Mouse (Mus musculus) erythroid progenitor cell, adult 5-6 weeks (primary cell): ENCODE measurements around the gene Uba5. TPM values are rescaled to one million over a fixed set of nuclear protein-coding genes. Genes with fewer than 3 reads are reported as not detected.

Experiments used
- total RNA-seq, 2 experiments: library from RNA; stranded (forward) in 1 of 2; stranded (reverse) in 1 of 2; fragments of 150-400 nt in 1 of 2; fragments of 186-747, 209-891 nt in 1 of 2; gene quantifications; 2 replicates each; pipeline versions ENCODE4 v1.2.3 to v1.2.4; 2015 to 2017; ENCODE audit warnings: low replicate concordance in 2 of 2

Uba5 gene
- total RNA-seq, 2 experiments from 2014 or later, result 10.8 to 13.8 TPM

Other genes with a start within 250 kb of the Uba5 start
- not detected in 2 replicates for gene Nphp3, start 60.6 kb downstream of the Uba5 start, total RNA-seq (2015; ENCODE audit: low replicate concordance)
- 2.7 TPM in 1 of 2 replicates, not detected in the other for gene Nphp3, start 60.6 kb downstream of the Uba5 start, total RNA-seq (2017; ENCODE audit: low replicate concordance)
- not detected in 2 replicates for gene Gm28305, start 22.5 kb downstream of the Uba5 start, total RNA-seq (2015; ENCODE audit: low replicate concordance)
- gene Gm28305, start 22.5 kb downstream of the Uba5 start, total RNA-seq (2017; ENCODE audit: low replicate concordance), result not detected in 2 replicates
- gene Acad11, start 243 bp upstream of the Uba5 start, total RNA-seq (2015; ENCODE audit: low replicate concordance), result 2.1 and 3.6 TPM in 2 replicates
- gene Acad11, start 243 bp upstream of the Uba5 start, total RNA-seq (2017; ENCODE audit: low replicate concordance), result 3.5 and 3.9 TPM in 2 replicates
- gene Ackr4, start 63.8 kb upstream of the Uba5 start, total RNA-seq (2015; ENCODE audit: low replicate concordance), result 1.1 and 3.8 TPM in 2 replicates
- 1.1 TPM in 1 of 2 replicates, not detected in the other for gene Ackr4, start 63.8 kb upstream of the Uba5 start, total RNA-seq (2017; ENCODE audit: low replicate concordance)
- gene Dnajc13, start 199.8 kb upstream of the Uba5 start, total RNA-seq (2015; ENCODE audit: low replicate concordance), result 26.4 and 27.8 TPM in 2 replicates
- gene Dnajc13, start 199.8 kb upstream of the Uba5 start, total RNA-seq (2017; ENCODE audit: low replicate concordance), result 13.4 and 25.8 TPM in 2 replicates